Mouse (Mus musculus) adrenal gland, postnatal 36 days (tissue): Measurements from ENCODE around the gene Xpo1. TPM values are rescaled to one million over a fixed set of nuclear protein-coding genes. Genes with fewer than 3 reads are reported as not detected.
"Not testable (repeated sequence)": the region's sequence is repeated elsewhere in the genome, so short reads cannot be mapped to it uniquely, and the experiment has no call there.

Experiments used
- DNase-seq, 2 experiments: peaks; one replicate each; pipeline ENCODE4 v3.0.0; 2021; ENCODE audit warnings: mixed read lengths in 1 of 2
- total RNA-seq, 2 experiments: library from RNA; stranded (reverse); gene quantifications; 2 replicates each; pipeline ENCODE4 v1.2.3; 2021

The Xpo1 gene
- total RNA-seq, 2 experiments from 2014 or later, result 66.4 to 76.3 TPM

- no peak for DNase-seq
These were observed 42.5 kb downstream of the Xpo1 start for GRCm38 (mm10) chr11:23298301-23298700.

- no peak for DNase-seq
These were observed 44.1 kb downstream of the Xpo1 start for GRCm38 (mm10) chr11:23299910-23300309.

- DNase-seq, result no peak
These were observed 47.3 kb downstream of the Xpo1 start for GRCm38 (mm10) chr11:23303126-23303525.

GRCm38 (mm10) chr11:23305101-23305672, 49.3 kb downstream of the Xpo1 start:
- not testable (repeated sequence) for DNase-seq

- peak; percentile 98 to 99 for DNase-seq
These were observed 50.1 kb downstream of the Xpo1 start for GRCm38 (mm10) chr11:23305673-23306608.

- peak; percentile 85 to 93 for DNase-seq
These were observed 51.1 kb downstream of the Xpo1 start, which contains the start of gene Usp34 for GRCm38 (mm10) chr11:23306764-23307565. Usp34 (plus strand) TSS chr11:23306895.

GRCm38 (mm10) chr11:23307566-23307920, 51.7 kb downstream of the Xpo1 start:
- DNase-seq, result no peak

- no peak for DNase-seq
These were observed 57.7 kb downstream of the Xpo1 start for GRCm38 (mm10) chr11:23313496-23313895.

GRCm38 (mm10) chr11:23329413-23329812, 73.6 kb downstream of the Xpo1 start:
- DNase-seq, result no peak

GRCm38 (mm10) chr11:23332136-23332535, 76.3 kb downstream of the Xpo1 start:
- DNase-seq, result no peak

- DNase-seq, result no peak
These were observed 79.3 kb downstream of the Xpo1 start for GRCm38 (mm10) chr11:23335160-23335559.

Other genes with a start within 250 kb of the Xpo1 start
- 10 to 100 TPM; 20.4 to 34.5 TPM for gene Fam161a, start 248.5 kb upstream of the Xpo1 start, total RNA-seq
- gene Usp34, start 50.9 kb downstream of the Xpo1 start, total RNA-seq, result 10 to 100 TPM; 65.8 to 68.1 TPM
- gene Ahsa2, start 242.0 kb downstream of the Xpo1 start, total RNA-seq, result 10 to 100 TPM; 48.0 to 98.0 TPM